Mouse (Mus musculus) spleen, adult 10 weeks (tissue): ENCODE results near the gene Alg12. TPM values are rescaled to one million over a fixed set of nuclear protein-coding genes. Genes with fewer than 3 reads are reported as not detected.

Source experiments
- polyA plus RNA-seq: library from polyadenylated mRNA; stranded (reverse); fragments of 350-450 nt; fragmentation: Illumina TruSeq; extraction: RNeasy Lipid Tissue Mini Kit (QIAGEN cat#74804); gene quantifications from one replicate; pipeline ENCODE4 v1.2.3, GENCODE M21; 2015; ENCODE audit warnings: low replicate concordance; ENCODE audit not compliant: insufficient read depth

Alg12 gene
- polyA plus RNA-seq = 19.7 TPM

GRCm38 (mm10) chr15:88819026-88819905, at the start of gene Alg12, which contains the start of gene Creld2:
Gene Alg12, minus strand, starts transcription at chr15:88819318.
Gene Creld2, plus strand, starts transcription at chr15:88819646.

GRCm38 (mm10) chr15:88861772-88862622, 42.9 kb upstream of the Alg12 start, which contains the start of gene Pim3:
Gene Pim3, plus strand, starts transcription at chr15:88862186.

Other genes starting within 250 kb of the Alg12 start
- not detected for gene Zdhhc25, start 219.0 kb downstream of the Alg12 start, polyA plus RNA-seq
- 34.4 TPM for gene Brd1, start 85.1 kb downstream of the Alg12 start, polyA plus RNA-seq
- 26.0 TPM for gene Zbed4, start 67.7 kb downstream of the Alg12 start, polyA plus RNA-seq
- gene Creld2, start 328 bp upstream of the Alg12 start, polyA plus RNA-seq = 44.9 TPM
- 8.1 TPM for gene Pim3, start 42.9 kb upstream of the Alg12 start, polyA plus RNA-seq
- not detected for gene Ttll8, start 135.1 kb upstream of the Alg12 start, polyA plus RNA-seq
- gene Mlc1, start 159.7 kb upstream of the Alg12 start, polyA plus RNA-seq = 2.5 TPM
- not detected for gene Mov10l1, start 163.6 kb upstream of the Alg12 start, polyA plus RNA-seq
- not detected for gene Panx2, start 240.4 kb upstream of the Alg12 start, polyA plus RNA-seq